In the genomic region with DNA sequence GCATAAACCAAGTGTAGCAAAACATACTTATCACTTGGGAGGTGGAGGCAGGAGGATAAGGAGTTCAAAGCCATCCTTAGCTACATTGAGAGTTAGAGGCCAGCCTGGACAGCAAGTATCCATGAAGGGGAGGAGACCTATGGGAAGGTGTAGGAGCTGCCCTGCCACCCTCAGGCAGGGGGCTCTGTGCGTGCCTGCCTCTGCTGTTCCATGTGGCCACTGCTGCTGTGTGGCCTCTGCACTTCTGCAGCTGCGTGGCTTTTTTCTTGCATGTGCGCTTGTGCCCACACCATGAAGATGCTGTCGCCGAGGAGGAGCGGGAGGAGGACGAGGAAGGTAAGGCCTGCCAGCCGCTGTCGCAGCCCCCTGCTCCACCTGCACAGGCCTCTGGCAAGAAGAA, we compare ENCODE assay signal across 21 mouse cellular contexts. TPM values are rescaled to one million over a fixed set of nuclear protein-coding genes. Genes with fewer than 3 reads are reported as not detected.
"Had no signal": no experiment of that assay in that cellular context is flagged by ENCODE, and none has a peak within 500 bp of the region (broad histone marks: within the 10 kb centered on the region; RNA-seq: fewer than 3 reads in every experiment).

No protein-coding gene starts in this region.

- ATAC-seq: liver, postnatal 0 days had no signal

- H3K36me3 ChIP-seq: liver, embryonic 13.5 days; lung, embryonic 15.5 days; midbrain, embryonic 15.5 days; neural tube, embryonic 13.5 days; stomach, embryonic 15.5 days had no signal

- H3K4me2 ChIP-seq: liver, embryonic 13.5 days; lung, embryonic 15.5 days; midbrain, embryonic 15.5 days; neural tube, embryonic 13.5 days; stomach, embryonic 15.5 days had no signal

- H3K9me3 ChIP-seq: liver, embryonic 13.5 days; lung, embryonic 15.5 days; midbrain, embryonic 15.5 days; neural tube, embryonic 13.5 days; stomach, embryonic 15.5 days had no signal

- H3K9ac ChIP-seq: liver, embryonic 13.5 days; liver, postnatal 0 days; lung, embryonic 15.5 days; midbrain, embryonic 15.5 days; neural tube, embryonic 13.5 days; stomach, embryonic 15.5 days had no signal

- H3K4me3 ChIP-seq: liver, embryonic 13.5 days; lung, embryonic 15.5 days; midbrain, embryonic 15.5 days; neural tube, embryonic 13.5 days; stomach, embryonic 15.5 days had no signal

- DNase-seq: kidney, adult 11 months; kidney, adult 9 months; kidney, postnatal 36 days; layer of hippocampus, adult 9-11 months; left cerebral cortex, postnatal 4 days; liver; liver, embryonic 13.5 days; liver, postnatal 0 days; lung, postnatal 14 days; retina, postnatal 1 day; right cerebral cortex, postnatal 14 days; thymus, adult 2 months; thymus, postnatal 25 days had no signal

- H3K27me3 ChIP-seq: lung, embryonic 15.5 days; midbrain, embryonic 15.5 days; stomach, embryonic 15.5 days had no signal

- H3K27ac ChIP-seq: kidney, postnatal 0 days; liver, embryonic 13.5 days; lung, embryonic 15.5 days; macrophage; midbrain, embryonic 15.5 days; neural tube, embryonic 13.5 days had no signal

RNA-seq across cellular contexts. Expression of a gene that starts 8.8 kb away (rescaled TPM):
- total RNA-seq: layer of hippocampus, adult 18-20 months had no signal
- polyA plus RNA-seq: macrophage; testis, adult 2 months had no signal
